Mouse (Mus musculus) embryonic stem cell, embryonic (primary cell): ENCODE data around the gene Vsir.

Source experiments
- CTCF ChIA-PET, 4 experiments: fragments of 300-600 bp in 2 of 4; fragments of 350-600 bp in 2 of 4; sonication (Branson Sonifier 250); formaldehyde crosslinking; loops; one replicate each; lab custom pipeline; 2022; ENCODE audit warnings: inconsistent platforms in 2 of 4; lab: Charles Lee
- POLR2A ChIA-PET, 4 experiments: fragments of 300-600 bp in 2 of 4; fragments of 350-600 bp in 2 of 4; sonication (Branson Sonifier 250); formaldehyde crosslinking; loops; one replicate each; lab custom pipeline; 2022; ENCODE audit warnings: antibody characterized with exemption in 4 of 4, inconsistent platforms in 1 of 4; lab: Charles Lee

Gene Vsir

DNA sequence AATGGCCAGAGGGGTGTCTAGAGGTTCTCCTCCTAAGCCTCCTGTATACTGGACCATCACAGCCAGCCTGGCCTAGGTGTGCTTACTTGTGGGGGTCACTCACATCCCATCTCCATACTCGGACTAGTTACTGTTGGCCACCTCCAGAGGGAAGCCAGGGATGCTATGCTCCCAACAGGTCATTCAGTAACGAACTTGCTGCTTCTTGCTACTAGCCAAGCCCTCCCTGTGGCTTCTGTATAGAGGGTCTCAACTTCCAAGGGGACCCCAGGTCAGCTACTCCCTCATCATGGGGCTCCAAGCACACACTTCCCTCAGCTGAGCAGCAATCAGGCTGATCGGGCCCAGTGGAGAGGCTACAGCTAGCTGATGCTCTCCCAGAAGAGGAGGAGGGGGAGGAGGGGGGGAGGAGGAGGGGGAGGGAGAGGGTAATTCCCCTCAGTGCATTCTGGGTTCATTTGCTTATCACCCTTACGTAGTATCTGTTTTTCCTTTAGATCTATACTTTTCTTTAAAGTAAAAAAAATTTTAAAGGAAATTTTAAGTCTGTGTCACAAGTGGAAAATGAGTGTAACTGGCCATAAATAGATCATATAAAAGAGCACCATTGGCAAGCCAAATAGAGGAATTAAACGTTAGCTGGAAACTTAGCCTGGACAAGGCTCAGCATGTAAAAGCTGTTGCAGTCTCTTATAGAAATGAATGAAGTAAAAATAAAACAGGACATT, 3.6 kb downstream of the Vsir start:
- POLR2A ChIA-PET: interaction anchor here in 2 of 4 experiments (0.7 to 1.7 kb wide), 4 partner anchors 45 to 268 kb away, joined by 3 to 4 read pairs (median 4); no protein-coding TSS in a partner anchor
- CTCF ChIA-PET: interaction anchor here in 3 of 4 experiments (0.5 to 1.3 kb wide), 4 partner anchors 45 to 224 kb away, joined by 3 to 7 read pairs (median 4); no protein-coding TSS in a partner anchor

DNA sequence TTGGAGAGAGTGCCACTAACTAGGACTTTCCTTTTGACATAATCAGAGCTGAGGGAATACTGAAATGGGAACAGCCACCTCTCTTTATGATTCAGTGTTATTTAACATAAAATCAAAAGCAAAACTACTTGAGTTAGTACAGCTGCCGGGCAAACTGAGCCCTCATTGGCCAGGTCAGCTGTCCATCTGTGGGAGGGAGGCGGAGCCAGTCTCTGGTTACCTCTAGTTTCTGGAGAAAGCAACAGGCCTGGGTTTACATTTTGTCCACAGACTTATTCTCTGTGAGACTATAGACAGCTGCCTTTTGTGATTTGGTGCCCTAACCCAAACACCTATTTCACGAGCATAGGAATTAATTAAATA, 4.1 kb downstream of the Vsir start:
- ChIA-PET CTCF (interaction anchor here in 2 of 4 experiments (0.7 to 2.2 kb wide), 3 partner anchors 11 to 46 kb away, joined by 3 to 9 read pairs (median 5); no protein-coding TSS in a partner anchor), POLR2A (interaction anchor here in 2 of 4 experiments (0.7 to 1.2 kb wide), 3 partner anchors 63 to 268 kb away, joined by 3 to 4 read pairs (median 4); no protein-coding TSS in a partner anchor)

DNA sequence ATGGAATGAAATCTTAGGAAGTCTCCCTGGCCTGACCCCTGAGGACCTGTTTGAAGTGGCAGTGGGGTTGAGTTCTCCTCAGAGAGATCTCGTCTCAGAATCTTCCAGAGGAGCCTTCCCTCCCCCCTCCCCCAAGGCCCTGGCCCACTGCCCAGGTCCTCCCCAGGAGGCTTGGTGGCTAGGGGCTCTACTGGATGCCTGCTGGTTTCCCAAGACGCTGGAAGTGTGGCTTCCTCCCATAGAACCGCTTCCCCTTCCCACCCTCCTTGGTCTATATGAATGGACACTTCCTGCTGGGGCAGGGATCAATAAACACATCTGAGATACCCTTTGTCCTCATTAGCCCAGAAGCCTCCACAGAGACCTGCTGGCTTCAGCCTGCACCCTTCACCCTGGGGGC, 4.6 kb downstream of the Vsir start:
- ChIA-PET CTCF (interaction anchor here in 2 of 4 experiments (0.9 to 2.3 kb wide), 7 partner anchors 10 to 401 kb away, joined by 3 to 13 read pairs (median 4); partner anchors contain the start of gene Slc29a3 (in 1 of the 2)), POLR2A (interaction anchor here in 3 of 4 experiments (0.7 to 1.5 kb wide), 3 partner anchors 19 to 269 kb away, joined by 3 to 6 read pairs (median 4); no protein-coding TSS in a partner anchor)

DNA sequence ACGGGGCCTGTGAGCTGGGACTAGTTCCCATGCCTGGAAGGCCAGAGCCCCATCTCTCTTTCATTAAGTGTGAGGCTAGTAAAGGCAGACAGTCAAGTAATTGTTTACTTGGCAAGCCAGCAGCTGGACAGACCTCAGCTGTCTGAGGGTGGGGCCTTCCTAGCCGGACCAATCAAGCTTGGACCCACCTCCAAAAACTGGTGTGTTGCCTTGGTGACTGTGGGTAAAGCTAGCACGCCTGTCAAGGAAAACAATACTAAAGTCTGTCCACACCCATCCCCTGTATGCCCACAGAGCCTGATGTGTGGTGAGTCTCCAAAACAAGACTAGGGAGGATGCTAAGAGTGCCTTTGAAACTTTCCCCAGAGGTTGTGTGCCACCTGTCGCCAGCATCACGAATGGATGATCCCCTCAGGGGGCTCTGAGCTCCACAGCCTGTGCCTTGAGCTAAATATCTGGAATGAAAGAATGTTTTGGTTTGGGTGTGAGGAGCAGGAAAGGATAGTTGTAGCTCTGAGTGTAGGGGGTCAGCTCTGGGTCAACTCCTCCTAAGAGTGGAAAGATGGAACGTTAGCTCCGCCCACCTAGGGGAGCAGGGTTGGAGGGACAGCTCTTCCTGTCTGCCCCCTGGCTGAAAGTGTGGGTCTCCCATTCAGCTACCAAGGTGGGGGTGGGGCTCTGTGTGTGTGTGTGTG, 5.3 kb downstream of the Vsir start:
- ChIA-PET POLR2A (interaction anchor here in 3 of 4 experiments (0.6 to 1.8 kb wide), 11 partner anchors 10 to 452 kb away, joined by 3 to 6 read pairs (median 3); partner anchors contain the start of gene Slc29a3 (in 1 of the 3)), CTCF (interaction anchor here (0.6 to 2.3 kb wide), 18 partner anchors 9 to 1052 kb away, joined by 3 to 13 read pairs (median 3); partner anchors contain the start of gene Slc29a3 (in 1 of the 4))

DNA sequence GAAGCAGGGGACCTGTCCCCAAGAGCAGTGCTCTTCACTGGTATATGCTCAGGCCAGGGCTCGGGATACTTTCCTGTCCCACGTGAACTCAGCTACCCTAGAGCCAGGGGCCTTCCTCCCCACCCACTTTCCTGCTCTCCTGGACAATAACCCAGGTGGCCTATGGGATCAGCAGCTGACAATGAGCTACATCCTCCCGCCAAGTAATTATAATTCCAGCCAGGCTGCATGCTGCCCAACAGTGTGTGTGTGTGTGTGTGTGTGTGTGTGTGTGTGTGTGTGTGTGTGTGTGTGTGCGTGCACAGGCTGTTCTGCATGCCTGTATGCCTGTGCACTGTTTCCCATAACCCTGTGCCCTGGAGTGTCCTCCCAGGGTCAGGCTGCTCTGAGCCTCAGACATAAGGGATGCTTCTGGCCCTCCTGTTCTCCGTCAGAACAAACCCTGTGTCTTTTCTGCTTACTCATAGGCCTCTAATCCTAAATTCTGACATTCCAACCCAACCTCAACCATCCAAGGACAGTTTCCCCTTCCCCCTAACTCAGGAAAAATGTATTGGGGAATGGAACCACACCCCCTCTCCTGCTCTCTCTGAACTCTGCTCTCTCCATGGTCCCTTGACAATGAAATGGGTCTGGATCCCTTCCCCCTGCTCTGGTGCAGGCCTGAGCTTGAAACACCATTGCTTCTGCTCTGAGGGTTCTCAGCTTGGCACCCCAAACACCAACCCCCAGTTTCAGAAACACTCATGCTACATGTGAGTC, 6.8 kb downstream of the Vsir start:
- CTCF ChIA-PET: interaction anchor here in 1 of 4 experiments (2.3 kb wide), 1 partner anchor 48 kb away, joined by 13 read pairs; no protein-coding TSS in a partner anchor

DNA sequence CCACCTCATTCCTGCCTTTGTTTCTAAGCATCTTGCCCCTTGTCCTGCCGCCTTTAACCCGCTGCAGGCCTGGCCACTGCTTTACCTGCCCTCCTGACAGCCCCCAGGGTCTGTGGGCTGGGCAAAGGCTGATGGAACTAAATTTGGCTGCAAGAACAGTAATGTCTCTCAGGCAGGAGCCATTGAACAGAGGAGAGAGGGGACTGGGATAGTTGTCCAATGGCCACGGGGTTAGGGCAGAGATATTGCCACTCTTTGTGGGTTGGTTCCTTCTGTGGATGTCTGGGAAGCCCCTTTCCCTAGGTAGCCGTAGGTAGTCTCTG, 7.3 kb downstream of the Vsir start:
- CTCF ChIA-PET: no interaction called here
- POLR2A ChIA-PET: interaction anchor here in 1 of 4 experiments (0.6 kb wide), 1 partner anchor 240 kb away, joined by 4 read pairs; no protein-coding TSS in a partner anchor

More for the DNA sequence above, 6.8 kb downstream of the Vsir start:
- POLR2A ChIA-PET: interaction anchor here in 3 of 4 experiments (0.6 to 1.8 kb wide), 3 partner anchors 12 to 454 kb away, joined by 4 read pairs; no protein-coding TSS in a partner anchor

DNA sequence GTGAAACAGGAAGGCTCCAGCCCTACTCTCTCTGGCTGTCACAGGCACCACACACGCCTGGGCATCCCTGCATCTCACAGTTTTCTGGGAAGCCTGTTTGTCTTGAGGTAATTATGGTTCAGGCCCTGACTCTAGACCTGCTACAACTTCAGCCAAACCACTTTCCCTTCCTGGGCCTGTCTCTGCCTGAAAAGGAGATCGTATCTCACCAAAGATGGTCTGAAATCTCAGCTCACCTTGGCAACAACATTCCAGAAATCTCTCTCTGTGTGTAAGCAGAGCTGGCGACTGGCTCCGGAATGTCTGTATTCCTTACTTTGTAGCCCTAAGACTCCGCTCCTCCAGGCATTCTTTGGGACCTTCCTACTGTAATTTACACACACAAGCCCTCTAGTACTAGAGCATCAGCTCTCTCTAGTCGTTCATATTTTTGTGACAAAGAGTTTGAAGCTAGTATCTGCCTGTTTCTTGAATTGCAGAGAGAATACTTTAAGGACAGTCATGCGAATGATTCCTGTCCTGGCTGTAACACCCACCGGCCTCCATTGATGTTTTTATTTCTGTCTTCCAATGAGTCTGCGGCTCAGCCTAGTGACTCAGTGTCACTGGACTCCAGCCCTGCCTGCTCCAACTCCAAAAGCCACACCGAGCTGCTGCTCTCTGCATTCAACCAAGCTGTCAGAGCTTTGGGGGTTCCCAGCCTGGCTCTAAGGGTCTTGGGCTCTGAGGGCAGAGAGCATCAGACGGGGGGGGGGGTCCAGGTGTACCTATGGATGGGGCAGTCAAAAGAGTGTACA, 8.4 kb downstream of the Vsir start:
- POLR2A ChIA-PET: interaction anchor here in 1 of 4 experiments (0.6 kb wide), 1 partner anchor 189 kb away, joined by 3 read pairs; no protein-coding TSS in a partner anchor

DNA sequence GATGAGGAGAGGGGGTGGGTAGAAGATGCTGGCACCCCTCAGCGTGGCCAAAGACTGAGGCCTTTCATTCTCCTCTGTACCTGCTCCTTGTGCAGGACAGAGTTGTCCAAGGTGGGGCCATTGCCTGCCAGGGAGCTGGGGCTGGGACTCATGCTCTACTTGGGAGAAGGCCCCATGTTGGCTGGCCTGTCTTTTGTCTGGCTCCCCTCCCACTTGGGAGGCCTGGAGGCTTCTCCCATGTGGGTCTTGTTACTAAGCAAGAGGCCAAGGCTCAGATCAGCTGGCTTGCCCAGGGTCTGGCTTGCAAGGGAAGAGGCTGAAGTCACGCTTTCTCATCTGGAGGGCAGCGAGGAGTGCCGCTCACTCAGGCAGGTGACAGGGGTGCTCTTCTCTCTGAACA, 10.8 kb downstream of the Vsir start:
- CTCF ChIA-PET: interaction anchor here in 1 of 4 experiments (1.2 kb wide), 1 partner anchor 11 kb away, joined by 5 read pairs; the partner anchor contains the start of gene Vsir

More for the DNA sequence above, 8.4 kb downstream of the Vsir start:
- CTCF ChIA-PET: no interaction called here

DNA sequence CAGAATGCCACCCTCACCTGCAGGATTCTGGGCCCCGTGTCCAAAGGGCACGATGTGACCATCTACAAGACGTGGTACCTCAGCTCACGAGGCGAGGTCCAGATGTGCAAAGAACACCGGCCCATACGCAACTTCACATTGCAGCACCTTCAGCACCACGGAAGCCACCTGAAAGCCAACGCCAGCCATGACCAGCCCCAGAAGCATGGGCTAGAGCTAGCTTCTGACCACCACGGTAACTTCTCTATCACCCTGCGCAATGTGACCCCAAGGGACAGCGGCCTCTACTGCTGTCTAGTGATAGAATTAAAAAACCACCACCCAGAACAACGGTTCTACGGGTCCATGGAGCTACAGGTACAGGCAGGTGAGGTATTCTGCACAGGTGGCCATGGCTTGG, 11.2 kb downstream of the Vsir start:
- ChIA-PET CTCF (interaction anchor here in 1 of 4 experiments (0.7 kb wide), 1 partner anchor 12 kb away, joined by 3 read pairs; no protein-coding TSS in a partner anchor), POLR2A (no interaction called here)

More for the DNA sequence above, 10.8 kb downstream of the Vsir start:
- POLR2A ChIA-PET: no interaction called here

DNA sequence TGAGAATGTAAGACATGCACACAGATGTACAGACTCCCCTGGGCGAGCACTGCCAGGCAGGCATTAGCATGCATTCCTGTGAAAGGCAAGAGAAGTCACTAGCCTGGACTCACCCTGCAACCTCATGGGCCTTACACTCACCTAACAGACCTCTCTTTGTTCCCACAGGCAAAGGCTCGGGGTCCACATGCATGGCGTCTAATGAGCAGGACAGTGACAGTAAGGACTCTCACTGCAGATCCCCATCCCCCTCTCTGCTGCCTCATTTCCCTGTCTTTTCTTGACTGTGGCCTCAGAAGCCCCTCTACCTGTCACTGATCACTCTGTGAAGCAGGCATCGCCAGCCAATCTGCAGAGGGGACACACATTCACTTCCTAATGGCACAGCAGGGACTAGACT, 12.1 kb downstream of the Vsir start:
- ChIA-PET CTCF (no interaction called here), POLR2A (no interaction called here)

DNA sequence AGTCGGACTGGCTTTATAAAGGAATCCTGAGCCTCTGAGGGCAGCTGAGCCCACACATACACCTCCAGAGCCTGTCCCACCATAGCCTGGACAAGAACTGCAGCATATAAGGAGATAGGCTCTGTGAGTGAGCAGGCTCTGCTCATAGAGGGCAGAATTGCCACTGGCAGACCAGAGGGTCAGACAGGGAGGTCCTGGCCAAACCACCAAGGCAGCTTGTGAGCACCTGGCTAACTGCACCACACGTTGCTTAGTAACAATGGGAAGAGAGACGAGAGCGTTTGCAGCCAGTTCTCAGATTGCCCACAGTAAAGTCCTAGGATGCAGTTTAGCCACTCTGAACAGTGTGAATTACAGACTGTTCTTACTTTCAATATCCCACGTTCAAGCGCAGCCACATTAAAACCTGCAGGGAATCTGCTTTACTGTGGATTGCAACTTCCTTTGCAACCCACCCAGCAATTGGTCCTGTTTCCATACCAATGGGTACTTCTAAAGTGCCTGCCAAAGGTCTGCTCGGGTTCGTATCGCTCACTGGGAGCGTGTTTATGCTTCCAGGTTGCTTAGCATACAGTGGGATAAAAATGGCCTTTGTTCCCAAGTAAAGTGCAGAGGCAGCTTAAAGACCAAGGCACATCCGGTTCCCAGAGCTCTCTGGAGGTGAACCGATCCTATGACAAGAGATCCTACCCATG, 15.1 kb downstream of the Vsir start:
- ChIA-PET POLR2A (interaction anchor here in 1 of 4 experiments (0.7 to 1.1 kb wide), 2 partner anchors 13 to 71 kb away, joined by 3 read pairs; no protein-coding TSS in a partner anchor), CTCF (interaction anchor here in 2 of 4 experiments (0.7 to 2.0 kb wide), 2 partner anchors 10 to 15 kb away, joined by 4 to 9 read pairs; partner anchors contain the start of gene Vsir (in 1 of the 2))

DNA sequence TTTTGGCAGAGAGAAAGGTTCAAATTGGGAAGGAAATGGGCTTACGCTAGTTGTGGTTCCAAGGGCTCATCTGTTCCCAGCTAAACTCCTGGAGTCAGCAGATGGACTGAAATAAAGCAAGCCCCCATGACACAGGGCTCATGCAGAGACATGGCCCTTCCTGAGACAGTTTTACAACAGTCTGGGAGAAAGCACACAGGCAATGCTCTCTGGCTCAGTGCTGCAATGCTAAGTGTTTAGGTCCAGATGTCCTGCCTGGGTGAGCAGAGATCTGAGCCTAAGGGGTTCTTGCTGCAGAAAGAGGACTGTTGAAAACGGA, 15.6 kb downstream of the Vsir start:
- ChIA-PET POLR2A (interaction anchor here in 1 of 4 experiments (0.7 to 1.1 kb wide), 2 partner anchors 13 to 70 kb away, joined by 3 read pairs; no protein-coding TSS in a partner anchor), CTCF (interaction anchor here in 2 of 4 experiments (1.3 to 2.0 kb wide), 2 partner anchors 10 to 15 kb away, joined by 4 to 9 read pairs; partner anchors contain the start of gene Vsir (in 1 of the 2))

DNA sequence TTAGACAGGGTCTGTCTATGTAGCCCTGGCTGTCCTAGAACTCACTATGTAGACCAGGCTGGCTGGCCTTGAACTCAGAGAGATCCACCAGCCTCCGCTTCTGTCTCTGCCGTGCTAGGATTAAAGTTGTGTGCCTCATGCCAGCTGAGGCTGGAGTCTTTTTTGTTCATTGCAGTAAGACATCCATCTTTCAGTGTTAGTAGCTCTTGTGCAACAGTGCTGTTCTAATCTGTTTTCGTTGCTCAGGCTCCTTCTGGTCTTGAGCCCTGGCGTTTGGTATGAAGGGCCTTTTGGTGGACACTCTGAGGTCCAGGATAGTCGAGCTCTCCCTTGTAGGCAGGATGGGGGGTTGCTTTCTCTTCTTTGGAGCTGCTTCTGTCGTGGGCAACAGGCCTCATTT, 16.8 kb downstream of the Vsir start:
- CTCF ChIA-PET: interaction anchor here in 2 of 4 experiments (0.5 to 1.3 kb wide), 3 partner anchors 14 to 297 kb away, joined by 3 to 4 read pairs (median 3); partner anchors contain the start of gene Vsir (in 1 of the 2)
- POLR2A ChIA-PET: interaction anchor here in 1 of 4 experiments (0.7 to 1.1 kb wide), 2 partner anchors 15 to 123 kb away, joined by 3 to 4 read pairs; no protein-coding TSS in a partner anchor

DNA sequence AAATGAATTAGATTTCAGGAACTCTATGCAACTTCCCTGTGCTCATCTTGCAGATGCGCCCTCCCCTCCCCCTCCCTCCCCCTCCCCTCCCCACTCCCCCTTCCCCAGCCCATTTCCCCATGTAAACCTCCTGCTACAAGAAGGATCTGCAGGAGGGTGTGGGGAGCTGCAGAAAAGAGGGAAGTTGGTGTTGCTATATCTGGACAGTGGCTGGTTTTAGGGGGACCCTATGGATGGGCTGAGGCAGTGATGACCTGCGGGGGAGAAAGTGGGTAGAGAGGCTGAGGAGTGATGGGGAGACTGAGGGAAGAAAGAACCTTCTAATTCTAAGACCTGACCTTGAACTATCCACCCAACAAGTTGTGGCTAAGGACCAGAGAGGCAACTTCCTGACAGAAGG, 20.5 kb downstream of the Vsir start:
- ChIA-PET POLR2A (interaction anchor here in 1 of 4 experiments (0.6 kb wide), 1 partner anchor 98 kb away, joined by 3 read pairs; no protein-coding TSS in a partner anchor), CTCF (interaction anchor here in 1 of 4 experiments (0.5 kb wide), 1 partner anchor 14 kb away, joined by 6 read pairs; no protein-coding TSS in a partner anchor)

DNA sequence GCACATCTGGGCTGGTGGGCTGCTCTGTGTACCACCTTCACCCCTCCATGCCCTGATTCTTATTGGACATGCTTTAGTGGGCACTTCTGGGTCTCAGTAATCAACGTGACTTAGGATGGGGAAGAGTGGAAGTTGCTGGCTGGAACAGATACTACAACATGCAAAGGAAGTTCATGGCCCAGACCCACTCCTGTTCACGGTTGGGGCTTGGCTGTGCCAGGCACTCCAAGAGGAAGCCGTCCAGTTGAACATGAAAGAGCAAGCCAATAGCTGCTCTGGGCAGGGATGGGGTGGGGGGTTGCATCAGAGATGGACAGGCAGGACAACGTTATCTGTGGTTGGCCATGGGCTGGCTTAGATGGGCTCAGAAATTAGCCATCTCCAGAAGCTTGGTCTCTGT, 21.3 kb downstream of the Vsir start:
- ChIA-PET POLR2A (no interaction called here), CTCF (no interaction called here)

DNA sequence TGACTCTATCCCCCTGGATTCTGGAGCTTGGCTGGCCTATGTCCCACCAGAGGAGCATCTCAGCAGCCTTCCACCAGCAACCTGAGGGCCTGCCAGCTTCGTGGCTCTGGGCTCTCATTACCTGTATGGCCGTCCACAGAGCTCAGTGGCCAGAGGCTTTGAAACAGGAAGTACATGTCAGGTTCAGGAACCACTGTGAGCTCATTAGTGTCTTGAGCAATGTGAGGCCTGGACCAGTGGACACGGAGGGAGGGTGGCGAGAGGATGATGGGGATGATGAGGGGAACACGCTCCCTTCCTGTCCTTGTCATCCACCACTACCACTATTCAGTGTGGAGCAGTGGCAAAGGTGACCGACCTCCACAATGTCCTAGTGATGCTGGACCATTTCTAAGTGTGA, 22.8 kb downstream of the Vsir start:
- ChIA-PET CTCF (interaction anchor here in 1 of 4 experiments (2.2 kb wide), 1 partner anchor 23 kb away, joined by 6 read pairs; the partner anchor contains the start of gene Vsir), POLR2A (interaction anchor here in 1 of 4 experiments (1.6 kb wide), 1 partner anchor 18 kb away, joined by 6 read pairs; no protein-coding TSS in a partner anchor)
